Mouse (Mus musculus): ENCODE measurements around the gene Prdm16. TPM values are rescaled to one million over a fixed set of nuclear protein-coding genes. Genes with fewer than 3 reads are reported as not detected.

The Prdm16 gene
- polyA plus RNA-seq, 1 experiment, result not detected

GRCm38 (mm10) chr4:154309131-154309530 is 327.5 kb downstream of the Prdm16 start:
- Histone ChIP-seq H3K79me2 (ENCODE audit: control insufficient read depth, insufficient read depth) (no peaks in the 10 kb centered on the region), H3ac (ENCODE audit: control insufficient read depth, insufficient read length, low read depth) (no peak overlapping the region), H3K27me3 (ENCODE audit: control insufficient read depth, insufficient read depth, insufficient read length) (no peaks in the 10 kb centered on the region), H3K4me3 (ENCODE audit: insufficient read depth, poor library complexity, severe bottlenecking) (no peak overlapping the region), H3K36me3 (ENCODE audit: control insufficient read depth, insufficient read depth) (no peaks in the 10 kb centered on the region), H3K79me3 (ENCODE audit: low read depth) (no peaks in the 10 kb centered on the region)
- TF ChIP-seq MYOD1 (IDR thresholded peaks at IDR 0.05; ENCODE audit: control insufficient read depth, insufficient read length, low read depth) (no peak), MYOG (IDR thresholded peaks at IDR 0.05; ENCODE audit: control insufficient read depth, extremely low read depth, insufficient read length) (no peak), CTCF (IDR thresholded peaks at IDR 0.05; ENCODE audit: control insufficient read depth, insufficient read depth, insufficient read length) (no peak), MAX (IDR thresholded peaks at IDR 0.05) (no peak), FOSL1 (IDR thresholded peaks at IDR 0.05; ENCODE audit: insufficient read depth, low read length, poor library complexity, severe bottlenecking) (no peak), USF1 (IDR thresholded peaks at IDR 0.05; ENCODE audit: low read depth) (no peak), CEBPB (IDR thresholded peaks at IDR 0.05; ENCODE audit: low read depth) (no peak)

- no peak within 1 kb of the TSS for H3K4me3 ChIP-seq (ENCODE audit: insufficient read depth, poor library complexity, severe bottlenecking)
- no peak within 1 kb of the TSS for H3ac ChIP-seq (ENCODE audit: control insufficient read depth, insufficient read length, low read depth)
- no peaks in the 10 kb centered on the region for H3K79me2 ChIP-seq (ENCODE audit: control insufficient read depth, insufficient read depth)
- H3K79me3 ChIP-seq (ENCODE audit: low read depth), result no peaks in the 10 kb centered on the region
- H3K36me3 ChIP-seq (ENCODE audit: control insufficient read depth, insufficient read depth), result no peaks in the 10 kb centered on the region
- no peak for TF ChIP-seq CTCF (IDR thresholded peaks at IDR 0.05; ENCODE audit: control insufficient read depth, insufficient read depth, insufficient read length)
- TF ChIP-seq FOSL1 (IDR thresholded peaks at IDR 0.05; ENCODE audit: insufficient read depth, low read length, poor library complexity, severe bottlenecking), result no peak
- TF ChIP-seq USF1 (IDR thresholded peaks at IDR 0.05; ENCODE audit: low read depth), result no peak
- TF ChIP-seq MAX (IDR thresholded peaks at IDR 0.05), result no peak
- TF ChIP-seq MYOD1 (IDR thresholded peaks at IDR 0.05; ENCODE audit: control insufficient read depth, insufficient read length, low read depth), result no peak
- H3K27me3 ChIP-seq (ENCODE audit: control insufficient read depth, insufficient read depth, insufficient read length), result no peaks in the 10 kb centered on the region
Measured at GRCm38 (mm10) chr4:154301466-154301881, 335.2 kb downstream of the Prdm16 start, which contains the start of gene Arhgef16. Gene Arhgef16 (minus strand): TSS chr4:154301676.

GRCm38 (mm10) chr4:154299541-154300271 is 337.0 kb downstream of the Prdm16 start:
- Histone ChIP-seq H3K79me2 (ENCODE audit: control insufficient read depth, insufficient read depth) (no peaks in the 10 kb centered on the region), H3K4me3 (ENCODE audit: insufficient read depth, poor library complexity, severe bottlenecking) (no peak overlapping the region), H3K27me3 (ENCODE audit: control insufficient read depth, insufficient read depth, insufficient read length) (no peaks in the 10 kb centered on the region), H3K79me3 (ENCODE audit: low read depth) (no peaks in the 10 kb centered on the region), H3ac (ENCODE audit: control insufficient read depth, insufficient read length, low read depth) (no peak overlapping the region), H3K36me3 (ENCODE audit: control insufficient read depth, insufficient read depth) (no peaks in the 10 kb centered on the region)
- TF ChIP-seq MYOG (IDR thresholded peaks at IDR 0.05; ENCODE audit: control insufficient read depth, extremely low read depth, insufficient read length) (no peak), MAX (IDR thresholded peaks at IDR 0.05) (no peak), USF1 (IDR thresholded peaks at IDR 0.05; ENCODE audit: low read depth) (no peak), FOSL1 (IDR thresholded peaks at IDR 0.05; ENCODE audit: insufficient read depth, low read length, poor library complexity, severe bottlenecking) (no peak), MYOD1 (IDR thresholded peaks at IDR 0.05; ENCODE audit: control insufficient read depth, insufficient read length, low read depth) (no peak), CEBPB (IDR thresholded peaks at IDR 0.05; ENCODE audit: low read depth) (no peak), CTCF (IDR thresholded peaks at IDR 0.05; ENCODE audit: control insufficient read depth, insufficient read depth, insufficient read length) (no peak)

GRCm38 (mm10) chr4:154297761-154298160 is 338.9 kb downstream of the Prdm16 start:
- Histone ChIP-seq H3ac (ENCODE audit: control insufficient read depth, insufficient read length, low read depth) (no peak overlapping the region), H3K79me3 (ENCODE audit: low read depth) (no peaks in the 10 kb centered on the region), H3K79me2 (ENCODE audit: control insufficient read depth, insufficient read depth) (no peaks in the 10 kb centered on the region), H3K27me3 (ENCODE audit: control insufficient read depth, insufficient read depth, insufficient read length) (no peaks in the 10 kb centered on the region), H3K4me3 (ENCODE audit: insufficient read depth, poor library complexity, severe bottlenecking) (no peak overlapping the region), H3K36me3 (ENCODE audit: control insufficient read depth, insufficient read depth) (no peaks in the 10 kb centered on the region)
- TF ChIP-seq FOSL1 (IDR thresholded peaks at IDR 0.05; ENCODE audit: insufficient read depth, low read length, poor library complexity, severe bottlenecking) (no peak), MYOD1 (IDR thresholded peaks at IDR 0.05; ENCODE audit: control insufficient read depth, insufficient read length, low read depth) (no peak), USF1 (IDR thresholded peaks at IDR 0.05; ENCODE audit: low read depth) (no peak), MAX (IDR thresholded peaks at IDR 0.05) (no peak), MYOG (IDR thresholded peaks at IDR 0.05; ENCODE audit: control insufficient read depth, extremely low read depth, insufficient read length) (no peak), CTCF (IDR thresholded peaks at IDR 0.05; ENCODE audit: control insufficient read depth, insufficient read depth, insufficient read length) (no peak), CEBPB (IDR thresholded peaks at IDR 0.05; ENCODE audit: low read depth) (no peak)

GRCm38 (mm10) chr4:154294262-154294731 is 342.4 kb downstream of the Prdm16 start:
- no peak overlapping the region for H3K4me3 ChIP-seq (ENCODE audit: insufficient read depth, poor library complexity, severe bottlenecking)
- H3ac ChIP-seq (ENCODE audit: control insufficient read depth, insufficient read length, low read depth), result no peak overlapping the region
- no peaks in the 10 kb centered on the region for H3K79me2 ChIP-seq (ENCODE audit: control insufficient read depth, insufficient read depth)
- no peaks in the 10 kb centered on the region for H3K36me3 ChIP-seq (ENCODE audit: control insufficient read depth, insufficient read depth)
- H3K79me3 ChIP-seq (ENCODE audit: low read depth), result no peaks in the 10 kb centered on the region
- TF ChIP-seq CTCF (IDR thresholded peaks at IDR 0.05; ENCODE audit: control insufficient read depth, insufficient read depth, insufficient read length) (no peak), USF1 (IDR thresholded peaks at IDR 0.05; ENCODE audit: low read depth) (no peak), MYOD1 (IDR thresholded peaks at IDR 0.05; ENCODE audit: control insufficient read depth, insufficient read length, low read depth) (no peak), CEBPB (IDR thresholded peaks at IDR 0.05; ENCODE audit: low read depth) (no peak), MAX (IDR thresholded peaks at IDR 0.05) (no peak), FOSL1 (IDR thresholded peaks at IDR 0.05; ENCODE audit: insufficient read depth, low read length, poor library complexity, severe bottlenecking) (no peak), MYOG (IDR thresholded peaks at IDR 0.05; ENCODE audit: control insufficient read depth, extremely low read depth, insufficient read length) (no peak)
- no peaks in the 10 kb centered on the region for H3K27me3 ChIP-seq (ENCODE audit: control insufficient read depth, insufficient read depth, insufficient read length)

Data from C2C12 (cell line).